Mouse (Mus musculus): ENCODE results near the gene Paqr9.

Gene Paqr9

GRCm38 (mm10) chr9:95615961-95616360 is 56.5 kb downstream of the Paqr9 start:
- intact Hi-C loops (cut with DNase I), result no loop called here

Data from adrenal gland (tissue).